Mouse (Mus musculus) kidney, embryonic 14.5 days (tissue): Measurements from ENCODE around the gene Cables2. TPM values are rescaled to one million over a fixed set of nuclear protein-coding genes. Genes with fewer than 3 reads are reported as not detected.

Source experiments
- ATAC-seq: fragments of 200-750 bp; cut with Nextera tagmentation; 2 replicates; pipeline ENCODE4 v1.8.0; 2017; ENCODE audit warnings: moderate number of reproducible peaks, mild to moderate bottlenecking, moderate TSS enrichment, moderate library complexity; ENCODE audit not compliant: low FRiP score, low TSS enrichment
- H3K27ac ChIP-seq: fragments of 300-500 bp; sonication (generic); 2 replicates; pipeline ENCODE4 v1.5.1; 2014; ENCODE audit warnings: low read depth, mild to moderate bottlenecking, low read length, moderate library complexity, mixed read lengths
- H3K27me3 ChIP-seq: fragments of 300-500 bp; sonication (generic); 2 replicates; pipeline ENCODE4 v1.6.1; 2014; ENCODE audit warnings: mild to moderate bottlenecking, low read length; ENCODE audit not compliant: control insufficient read depth, insufficient read depth
- H3K36me3 ChIP-seq: fragments of 300-500 bp; sonication (generic); 2 replicates; pipeline ENCODE4 v1.6.1; 2014; ENCODE audit warnings: low read length, mixed read lengths; ENCODE audit not compliant: control insufficient read depth, insufficient read depth
- H3K4me1 ChIP-seq: fragments of 300-500 bp; sonication (generic); 2 replicates; pipeline ENCODE4 v1.6.1; 2014; ENCODE audit warnings: low read length, mixed read lengths; ENCODE audit not compliant: control insufficient read depth, insufficient read depth
- H3K4me2 ChIP-seq: fragments of 300-500 bp; sonication (generic); replicated peaks from 2 replicates; pipeline ENCODE4 v1.6.1; 2014; ENCODE audit warnings: low read depth, mild to moderate bottlenecking, low read length
- H3K4me3 ChIP-seq: fragments of 300-500 bp; sonication (generic); 2 replicates; pipeline ENCODE4 v1.5.1; 2014; ENCODE audit warnings: mild to moderate bottlenecking, low read length
- H3K9ac ChIP-seq: fragments of 300-500 bp; sonication (generic); 2 replicates; pipeline ENCODE4 v1.6.1; 2014; ENCODE audit warnings: low read depth, mild to moderate bottlenecking, low read length, moderate library complexity
- H3K9me3 ChIP-seq: fragments of 300-500 bp; sonication (generic); 2 replicates; pipeline ENCODE4 v1.6.1; 2016; ENCODE audit warnings: low read length; ENCODE audit not compliant: control insufficient read depth
- WGBS: fragments of 180-500 bp; shearing (Covaris S2); extraction: QIAGEN DNeasy Blood & Tissue Kit; methylation state at CpG from one replicate; pipeline ENCODE4 v1.1.7; 2014; 5-methylcytosine and 5-hydroxymethylcytosine counted together
- polyA plus RNA-seq: library from polyadenylated mRNA; unstranded; fragments of >200 nt; fragmentation: Nextera tagmentation; extraction: Ambion mirVana; gene quantifications from 2 replicates; pipeline ENCODE4 v1.2.1, GENCODE M21; 2014

Cables2 gene
- polyA plus RNA-seq, 1 experiment from 2014 or later: 21.1 TPM

DNA sequence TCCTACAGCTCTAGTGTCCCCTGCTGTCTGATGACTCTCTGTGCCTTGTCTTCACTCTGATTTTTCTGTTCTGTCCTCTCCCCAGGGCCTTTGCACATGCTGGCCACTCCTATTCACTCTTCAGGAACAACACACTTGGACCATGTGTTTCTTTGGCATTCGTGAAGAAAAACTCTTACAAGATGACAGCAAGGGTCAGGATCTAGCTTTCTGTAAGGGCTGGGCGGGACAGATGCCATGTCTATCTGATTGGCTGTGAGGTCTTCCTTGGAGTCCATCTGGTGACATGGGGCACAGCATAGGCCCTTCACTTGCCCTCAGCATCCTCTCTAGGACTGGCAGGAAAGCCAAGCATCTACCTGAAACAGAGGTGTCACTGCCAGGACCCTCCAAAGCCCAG lies 32.7 kb upstream of the Cables2 start:
- H3K4me1 ChIP-seq: no peaks in the 10 kb centered on the region
- no peak overlapping the region for H3K9ac ChIP-seq
- H3K36me3 ChIP-seq: no peaks in the 10 kb centered on the region
- no peaks in the 10 kb centered on the region for H3K27me3 ChIP-seq
- WGBS: 82% methylated on average over 2 of the region's 2 CpGs
- no peak overlapping the region for H3K4me3 ChIP-seq
- H3K27ac ChIP-seq: no peak overlapping the region
- no peak for ATAC-seq
- no peak overlapping the region for H3K4me2 ChIP-seq
- no peaks in the 10 kb centered on the region for H3K9me3 ChIP-seq

DNA sequence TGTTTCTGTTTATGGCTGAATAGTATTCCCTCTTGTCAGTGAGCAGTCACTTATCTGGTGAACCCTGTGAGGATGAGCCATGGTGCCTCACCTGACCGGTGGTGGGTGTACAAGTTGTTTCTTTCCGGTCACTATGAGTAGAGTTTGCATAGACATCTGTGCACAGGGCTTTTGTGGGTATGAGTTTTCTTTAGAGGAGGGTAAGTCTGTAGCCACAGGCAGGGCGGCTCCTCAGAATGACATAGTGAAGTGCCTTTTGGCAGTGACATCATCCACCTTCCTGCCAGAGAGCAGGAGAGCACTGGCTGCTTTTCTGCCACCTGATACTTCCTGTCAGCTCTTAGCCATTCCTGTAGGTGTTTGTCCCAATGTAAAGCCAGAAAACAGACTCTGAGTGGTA lies 32.2 kb upstream of the Cables2 start:
- no peaks in the 10 kb centered on the region for H3K4me1 ChIP-seq
- no peak for ATAC-seq
- 83% methylated on average over 3 of the region's 3 CpGs for WGBS
- no peaks in the 10 kb centered on the region for H3K27me3 ChIP-seq
- no peak overlapping the region for H3K4me3 ChIP-seq
- H3K9ac ChIP-seq: no peak overlapping the region
- H3K9me3 ChIP-seq: no peaks in the 10 kb centered on the region
- H3K36me3 ChIP-seq: no peaks in the 10 kb centered on the region
- H3K27ac ChIP-seq: no peak overlapping the region
- no peak overlapping the region for H3K4me2 ChIP-seq

DNA sequence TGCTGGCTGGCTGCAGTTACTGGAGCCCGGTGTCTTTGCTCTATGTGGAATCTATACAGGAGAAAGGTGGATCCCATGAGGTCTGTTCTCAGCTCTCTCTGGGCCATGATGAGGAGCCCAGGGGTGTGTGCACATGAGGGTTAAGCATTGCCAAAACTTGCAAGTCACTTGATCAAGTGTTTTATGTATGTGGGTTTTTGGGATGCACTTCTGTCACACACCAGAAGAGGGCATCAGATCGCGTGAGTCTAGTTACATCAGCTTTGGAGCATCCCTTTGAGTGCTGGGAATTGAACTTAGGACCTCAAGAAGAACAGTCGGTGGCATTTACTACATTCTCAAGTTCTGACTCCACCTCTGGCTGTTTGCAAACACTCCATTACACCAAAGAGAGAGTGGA lies 31.3 kb upstream of the Cables2 start:
- no peaks in the 10 kb centered on the region for H3K27me3 ChIP-seq
- H3K4me2 ChIP-seq: no peak overlapping the region
- no peak overlapping the region for H3K27ac ChIP-seq
- H3K36me3 ChIP-seq: no peaks in the 10 kb centered on the region
- ATAC-seq: no peak
- no peaks in the 10 kb centered on the region for H3K9me3 ChIP-seq
- H3K4me1 ChIP-seq: no peaks in the 10 kb centered on the region
- WGBS: 68% methylated on average over 4 of the region's 4 CpGs
- no peak overlapping the region for H3K9ac ChIP-seq
- no peak overlapping the region for H3K4me3 ChIP-seq

DNA sequence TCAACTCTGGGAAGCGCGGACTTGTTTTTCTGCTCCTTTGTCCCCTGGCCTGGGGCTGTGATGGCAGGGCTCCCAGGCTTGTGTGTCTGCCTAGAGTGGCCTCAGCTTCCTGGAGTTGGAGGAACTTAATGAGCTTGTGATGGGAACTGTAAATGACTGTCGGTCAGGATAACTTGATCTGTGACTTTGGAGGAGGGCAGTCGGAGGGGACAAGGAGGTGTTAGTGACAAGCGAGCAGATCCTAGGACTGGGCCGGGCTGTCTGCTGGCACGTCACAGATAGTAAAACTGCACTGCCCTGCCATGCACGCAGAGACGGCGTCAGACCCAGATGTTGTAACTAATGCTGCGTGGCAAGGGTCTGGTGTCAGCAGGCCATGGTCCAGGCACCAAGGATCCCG lies 30.2 kb upstream of the Cables2 start:
- Histone ChIP-seq H3K4me1 (no peaks in the 10 kb centered on the region), H3K27ac (no peak overlapping the region), H3K9ac (no peak overlapping the region), H3K27me3 (no peaks in the 10 kb centered on the region), H3K4me3 (no peak overlapping the region), H3K4me2 (no peak overlapping the region), H3K9me3 (no peaks in the 10 kb centered on the region), H3K36me3 (no peaks in the 10 kb centered on the region)
- ATAC-seq: no peak
- whole genome bisulfite sequencing: 38% methylated on average over 12 of the region's 12 CpGs

DNA sequence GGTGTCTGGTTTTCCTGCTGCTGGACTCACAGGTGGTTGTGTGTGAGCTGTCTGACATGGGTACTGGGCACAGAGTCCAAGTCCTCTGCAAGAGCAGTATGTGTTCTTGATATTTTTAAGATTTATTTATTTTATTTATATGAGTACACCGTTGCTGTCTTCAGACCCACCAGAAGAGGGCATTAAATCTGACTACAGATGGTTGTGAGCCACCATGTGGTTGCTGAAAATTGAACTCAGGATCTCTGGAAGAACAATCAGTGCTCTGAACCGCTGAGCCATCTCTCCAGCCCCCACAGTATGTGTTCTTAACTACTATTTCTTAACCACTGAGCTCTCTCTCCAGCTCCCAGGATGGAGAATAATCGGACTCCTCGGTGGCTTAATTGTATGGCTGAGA lies 28.9 kb upstream of the Cables2 start:
- Histone ChIP-seq H3K4me3 (no peak overlapping the region), H3K4me1 (no peaks in the 10 kb centered on the region), H3K9ac (no peak overlapping the region), H3K9me3 (no peaks in the 10 kb centered on the region), H3K27ac (no peak overlapping the region), H3K4me2 (no peak overlapping the region), H3K36me3 (no peaks in the 10 kb centered on the region), H3K27me3 (no peaks in the 10 kb centered on the region)
- no peak for ATAC-seq
- 75% methylated on average over 4 of the region's 4 CpGs for WGBS

DNA sequence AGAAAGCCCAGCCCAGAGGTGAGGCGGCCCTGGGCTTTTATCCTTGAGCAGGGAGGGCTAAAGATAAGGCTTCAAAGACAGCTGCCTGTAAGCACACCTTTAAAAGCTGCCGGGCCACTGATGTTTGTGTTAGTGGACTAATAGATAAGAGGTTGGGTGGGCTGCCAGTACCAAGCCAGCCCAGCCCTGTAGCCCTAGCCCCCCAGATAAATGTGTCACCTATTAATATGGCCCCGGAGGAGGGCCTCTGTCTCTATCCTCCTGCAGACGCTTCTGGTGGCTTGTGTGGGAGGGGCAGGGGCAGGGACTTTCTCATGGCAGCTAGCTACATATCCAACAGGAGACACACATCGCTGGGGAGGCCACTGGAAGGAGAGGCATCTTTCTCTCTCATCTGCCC lies 27.5 kb upstream of the Cables2 start:
- ATAC-seq: no peak
- Histone ChIP-seq H3K27ac (no peak overlapping the region), H3K9me3 (no peaks in the 10 kb centered on the region), H3K27me3 (no peaks in the 10 kb centered on the region), H3K4me1 (no peaks in the 10 kb centered on the region), H3K4me2 (no peak overlapping the region), H3K36me3 (no peaks in the 10 kb centered on the region), H3K4me3 (no peak overlapping the region), H3K9ac (no peak overlapping the region)
- WGBS: 30% methylated on average over 5 of the region's 5 CpGs

DNA sequence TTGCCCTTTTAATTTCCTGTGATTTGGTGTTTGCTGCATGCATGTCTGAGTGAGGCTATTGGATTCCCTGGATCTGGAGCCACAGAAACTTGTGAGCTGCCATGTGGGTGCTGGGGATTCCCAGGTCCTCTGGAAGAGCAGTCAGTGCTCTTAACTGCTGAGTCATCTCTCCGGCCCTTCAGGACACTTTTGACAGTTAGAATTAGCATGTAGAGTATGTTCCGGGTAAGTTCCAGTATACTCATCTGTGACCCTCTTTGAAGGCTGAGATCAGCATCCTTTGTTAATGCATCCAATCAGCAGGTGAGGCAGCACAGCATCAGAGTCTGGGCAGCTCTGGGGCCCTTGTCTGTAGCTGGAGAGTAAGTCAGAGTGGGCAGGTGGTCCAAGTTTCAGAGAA lies 27.0 kb upstream of the Cables2 start:
- ATAC-seq: no peak
- no peak overlapping the region for H3K4me3 ChIP-seq
- no peaks in the 10 kb centered on the region for H3K27me3 ChIP-seq
- no peaks in the 10 kb centered on the region for H3K4me1 ChIP-seq
- H3K36me3 ChIP-seq: no peaks in the 10 kb centered on the region
- no peak overlapping the region for H3K27ac ChIP-seq
- H3K9me3 ChIP-seq: no peaks in the 10 kb centered on the region
- 72% methylated on average over 2 of the region's 2 CpGs for WGBS
- no peak overlapping the region for H3K9ac ChIP-seq
- H3K4me2 ChIP-seq: no peak overlapping the region

DNA sequence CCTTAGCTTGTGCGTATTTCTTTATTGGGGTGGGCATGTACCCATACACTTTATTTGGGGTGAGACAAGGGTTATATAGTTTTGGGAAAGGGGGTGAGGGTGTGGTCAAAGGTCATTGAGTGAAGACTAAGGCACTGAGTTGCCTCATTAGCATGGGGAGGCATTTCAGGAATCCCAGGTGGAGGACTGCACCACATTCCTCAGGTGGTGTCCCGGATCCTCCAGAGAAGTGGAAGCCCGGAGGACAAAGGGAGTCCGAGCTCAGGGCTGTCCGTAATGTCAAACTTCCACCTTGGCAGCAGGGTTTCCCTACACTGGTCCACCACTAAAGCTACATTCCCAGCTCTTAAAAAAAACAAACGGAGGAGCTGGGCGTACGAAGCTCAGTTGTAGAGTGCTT lies 19.6 kb upstream of the Cables2 start:
- Histone ChIP-seq H3K4me1 (no peaks in the 10 kb centered on the region), H3K27me3 (no peaks in the 10 kb centered on the region), H3K9ac (no peak overlapping the region), H3K36me3 (no peaks in the 10 kb centered on the region), H3K4me3 (no peak overlapping the region), H3K4me2 (no peak overlapping the region), H3K9me3 (no peaks in the 10 kb centered on the region), H3K27ac (no peak overlapping the region)
- WGBS: 62% methylated on average over 8 of the region's 8 CpGs
- no peak for ATAC-seq

DNA sequence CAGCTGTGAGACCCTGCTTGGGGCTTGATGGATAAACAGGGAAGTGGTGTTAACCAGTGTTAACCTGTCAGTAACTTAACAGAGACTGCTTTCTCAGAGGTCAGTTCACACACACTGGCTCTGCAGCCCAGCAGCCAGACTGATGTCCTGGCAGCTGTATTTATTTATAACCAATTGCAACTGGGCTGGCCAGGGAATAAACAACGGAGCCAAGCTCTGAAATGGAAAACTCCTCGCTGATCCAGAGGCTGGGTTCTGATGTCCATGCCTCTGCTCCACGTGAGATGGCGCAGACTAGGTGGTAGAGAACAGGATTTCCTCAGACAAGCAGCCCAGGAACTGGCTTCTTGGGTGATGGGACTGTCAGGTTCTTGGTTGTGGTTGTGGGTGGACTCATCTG lies 18.7 kb upstream of the Cables2 start:
- Histone ChIP-seq H3K4me2 (no peak overlapping the region), H3K9me3 (no peaks in the 10 kb centered on the region), H3K4me1 (no peaks in the 10 kb centered on the region), H3K27me3 (no peaks in the 10 kb centered on the region), H3K4me3 (no peak overlapping the region), H3K9ac (no peak overlapping the region), H3K27ac (no peak overlapping the region), H3K36me3 (no peaks in the 10 kb centered on the region)
- WGBS: 76% methylated on average over 4 of the region's 4 CpGs
- no peak for ATAC-seq

DNA sequence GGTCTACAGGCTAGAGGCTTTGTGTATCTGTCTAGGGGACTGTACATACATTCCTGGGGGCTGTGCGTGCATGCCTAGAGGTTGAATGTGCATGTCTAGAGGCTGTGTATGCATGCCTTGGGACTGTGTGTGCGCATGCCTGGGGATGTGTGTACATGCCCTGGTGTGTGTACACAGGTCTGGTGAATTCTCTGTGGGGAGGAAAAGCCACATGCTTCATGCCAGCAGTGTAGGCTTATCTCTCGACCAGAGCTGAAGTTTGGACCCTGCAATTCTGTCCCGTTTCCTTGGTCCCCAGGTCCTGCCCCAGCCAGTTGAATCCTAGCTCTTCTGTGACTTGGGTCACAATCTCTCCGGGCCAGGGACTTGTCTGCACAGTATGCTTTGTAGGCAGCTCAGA lies 18.3 kb upstream of the Cables2 start:
- no peaks in the 10 kb centered on the region for H3K4me1 ChIP-seq
- WGBS: 81% methylated on average over 5 of the region's 5 CpGs
- no peak overlapping the region for H3K9ac ChIP-seq
- no peaks in the 10 kb centered on the region for H3K27me3 ChIP-seq
- H3K27ac ChIP-seq: no peak overlapping the region
- no peaks in the 10 kb centered on the region for H3K9me3 ChIP-seq
- H3K36me3 ChIP-seq: no peaks in the 10 kb centered on the region
- ATAC-seq: no peak
- H3K4me2 ChIP-seq: no peak overlapping the region
- no peak overlapping the region for H3K4me3 ChIP-seq
